In genomic region chr9:36764378-36764777, GRCm38 (mm10) we compare ENCODE assay signal across 17 mouse cellular contexts. TPM values are rescaled to one million over a fixed set of nuclear protein-coding genes. Genes with fewer than 3 reads are reported as not detected.
"Had no signal": no experiment of that assay in that cellular context is flagged by ENCODE, and none has a peak within 500 bp of the region (broad histone marks: within the 10 kb centered on the region; RNA-seq: fewer than 3 reads in every experiment).

No protein-coding gene starts in this region.

- H3K27ac ChIP-seq: neural tube, embryonic 13.5 days; neural tube, embryonic 15.5 days; stomach, embryonic 15.5 days; stomach, postnatal 0 days had no signal

- H3K9ac ChIP-seq: neural tube, embryonic 13.5 days; neural tube, embryonic 15.5 days; stomach, embryonic 15.5 days had no signal

- H3K9me3 ChIP-seq: neural tube, embryonic 13.5 days; neural tube, embryonic 15.5 days; stomach, embryonic 15.5 days had no signal

- H3K4me3 ChIP-seq: neural tube, embryonic 13.5 days; neural tube, embryonic 15.5 days; stomach, embryonic 15.5 days had no signal

- H3K27me3 ChIP-seq: neural tube, embryonic 13.5 days; neural tube, embryonic 15.5 days; stomach, embryonic 15.5 days had no signal

- DNase-seq: retina, postnatal 1 day; right cerebral cortex, adult 18-20 months; right cerebral cortex, postnatal 14 days; right cerebral cortex, postnatal 25 days; right cerebral cortex, postnatal 4 days; spleen, adult 18-20 months; thymus, adult 18-20 months; thymus, adult 2 months; thymus, postnatal 14 days; thymus, postnatal 25 days; thymus, postnatal 36 days; thymus, postnatal 4 days had no signal

RNA-seq across cellular contexts. Expression of gene Fez1, which starts 57.3 kb away (rescaled TPM):
- total RNA-seq: neutrophil, adult 5-6 weeks had no signal
